Mouse (Mus musculus) CD4-positive, CD25-positive, alpha-beta regulatory T cell, adult 2 months (primary cell): ENCODE data around the gene Larp1b.
"Not testable (repeated sequence)": the region's sequence is repeated elsewhere in the genome, so short reads cannot be mapped to it uniquely, and the experiment has no call there.

Source experiments
- DNase-seq: peaks from one replicate; pipeline ENCODE4 v3.0.0-alpha.2; 2012; ENCODE audit warnings: low read depth, low spot score

Gene Larp1b

GRCm38 (mm10) chr3:40949170-40949902, at the start of gene Larp1b:
TSS of gene Larp1b (plus strand) at chr3:40949828.
- peak; percentile 100 for DNase-seq

- not testable (repeated sequence) for DNase-seq
These were observed 47.2 kb upstream of the Larp1b start, which contains the start of gene 1700034I23Rik for GRCm38 (mm10) chr3:40902443-40902842. TSS of gene 1700034I23Rik (minus strand) at chr3:40902543.

- DNase-seq: no peak
These were observed 11.4 kb upstream of the Larp1b start for GRCm38 (mm10) chr3:40938189-40938588.

GRCm38 (mm10) chr3:40938592-40938991, 11.0 kb upstream of the Larp1b start:
- DNase-seq: no peak

GRCm38 (mm10) chr3:40939019-40939418, 10.6 kb upstream of the Larp1b start:
- no peak for DNase-seq

- DNase-seq: peak; percentile 72
These were observed 424 bp downstream of the Larp1b start for GRCm38 (mm10) chr3:40949903-40950600.

- DNase-seq: peak; percentile 65
These were observed 1.1 kb downstream of the Larp1b start for GRCm38 (mm10) chr3:40950601-40951201.

- peak; percentile 62 for DNase-seq
These were observed 1.7 kb downstream of the Larp1b start for GRCm38 (mm10) chr3:40951365-40951764.

- DNase-seq: no peak
These were observed 3.0 kb downstream of the Larp1b start for GRCm38 (mm10) chr3:40952606-40953005.

GRCm38 (mm10) chr3:40954792-40955191, 5.2 kb downstream of the Larp1b start:
- no peak for DNase-seq

GRCm38 (mm10) chr3:40958831-40959230, 9.2 kb downstream of the Larp1b start:
- no peak for DNase-seq

- peak; percentile 54 for DNase-seq
These were observed 31.1 kb downstream of the Larp1b start for GRCm38 (mm10) chr3:40980758-40981157.

- DNase-seq: no peak
These were observed 37.9 kb downstream of the Larp1b start for GRCm38 (mm10) chr3:40987539-40987938.

GRCm38 (mm10) chr3:40988722-40989121, 39.1 kb downstream of the Larp1b start:
- peak; percentile 67 for DNase-seq

- DNase-seq: no peak
These were observed 41.9 kb downstream of the Larp1b start for GRCm38 (mm10) chr3:40991541-40991940.

GRCm38 (mm10) chr3:40995161-40995560, 45.5 kb downstream of the Larp1b start:
- DNase-seq: no peak

GRCm38 (mm10) chr3:41009315-41009714, 59.7 kb downstream of the Larp1b start:
- no peak for DNase-seq

- no peak for DNase-seq
These were observed 60.4 kb downstream of the Larp1b start for GRCm38 (mm10) chr3:41009990-41010389.

- DNase-seq: no peak
These were observed 61.1 kb downstream of the Larp1b start for GRCm38 (mm10) chr3:41010701-41011100.

- no peak for DNase-seq
These were observed 62.8 kb downstream of the Larp1b start for GRCm38 (mm10) chr3:41012451-41012850.

GRCm38 (mm10) chr3:41014946-41015345, 65.3 kb downstream of the Larp1b start:
- DNase-seq: no peak

GRCm38 (mm10) chr3:41018022-41018608, 68.5 kb downstream of the Larp1b start:
- DNase-seq: no peak
